Mouse (Mus musculus) forebrain, embryonic 16.5 days (tissue): ENCODE data around the gene Rnf208. TPM values are rescaled to one million over a fixed set of nuclear protein-coding genes. Genes with fewer than 3 reads are reported as not detected.

Experiments used
- ATAC-seq: fragments of 200-750 bp; cut with Nextera tagmentation; 2 replicates; pipeline ENCODE4 v1.8.0; 2017; ENCODE audit warnings: mild to moderate bottlenecking, moderate library complexity
- H3K27ac ChIP-seq: fragments of 300-500 bp; sonication (generic); 2 replicates; pipeline ENCODE4 v1.5.1; 2014; ENCODE audit warnings: low read length, control low read depth
- H3K27me3 ChIP-seq: fragments of 300-500 bp; sonication (generic); replicated peaks from 2 replicates; pipeline ENCODE4 v1.6.1; 2014; ENCODE audit warnings: low read length; ENCODE audit not compliant: control insufficient read depth, insufficient read depth
- H3K36me3 ChIP-seq: fragments of 300-500 bp; sonication (generic); 2 replicates; pipeline ENCODE4 v1.6.1; 2014; ENCODE audit not compliant: control insufficient read depth, insufficient read depth
- H3K4me1 ChIP-seq: fragments of 300-500 bp; sonication (generic); replicated peaks from 2 replicates; pipeline ENCODE4 v1.6.1; 2014; ENCODE audit warnings: low read length; ENCODE audit not compliant: control insufficient read depth, insufficient read depth
- H3K4me2 ChIP-seq: fragments of 300-500 bp; sonication (generic); 2 replicates; pipeline ENCODE4 v1.6.1; 2014; ENCODE audit warnings: mild to moderate bottlenecking, low read length, control low read depth
- H3K4me3 ChIP-seq: fragments of 300-500 bp; sonication (generic); replicated peaks from 2 replicates; pipeline ENCODE4 v1.5.1; 2014; ENCODE audit warnings: mild to moderate bottlenecking, low read length, control low read depth
- H3K9ac ChIP-seq: fragments of 300-500 bp; sonication (generic); replicated peaks from 2 replicates; pipeline ENCODE4 v1.6.1; 2014; ENCODE audit warnings: low read depth, low read length, control low read depth
- H3K9me3 ChIP-seq: fragments of 300-500 bp; sonication (generic); 2 replicates; pipeline ENCODE4 v1.6.1; 2016; ENCODE audit warnings: low read length; ENCODE audit not compliant: control insufficient read depth
- WGBS: fragments of 180-500 bp; shearing (Covaris S2); extraction: QIAGEN DNeasy Blood & Tissue Kit; methylation state at CpG from one replicate; pipeline ENCODE4 v1.1.7; 2014; 5-methylcytosine and 5-hydroxymethylcytosine counted together
- polyA plus RNA-seq: library from polyadenylated mRNA; unstranded; fragments of >200 nt; fragmentation: Nextera tagmentation; extraction: Ambion mirVana; gene quantifications from 2 replicates; pipeline ENCODE4 v1.2.1, GENCODE M21; 2015

Rnf208 gene
- polyA plus RNA-seq, 1 experiment from 2014 or later: 106 TPM

GRCm38 (mm10) chr2:25238106-25238505, 3.9 kb upstream of the Rnf208 start:
- Histone ChIP-seq H3K9me3 (no peaks in the 10 kb centered on the region), H3K9ac (no peak overlapping the region), H3K36me3 (no peaks in the 10 kb centered on the region), H3K4me1 (peaks cover 23% of the 10 kb centered on the region), H3K4me2 (no peak overlapping the region), H3K27me3 (peaks cover 2% of the 10 kb centered on the region; the same call in 1 of the 2 replicates), H3K4me3 (no peak overlapping the region), H3K27ac (no peak overlapping the region)
- ATAC-seq: no peak

- 89% methylated on average over 3 of the region's 3 CpGs for WGBS
- H3K36me3 ChIP-seq: no peaks in the 10 kb centered on the region
- no peak overlapping the region for H3K4me3 ChIP-seq
- no peaks in the 10 kb centered on the region for H3K27me3 ChIP-seq
- H3K4me1 ChIP-seq: peaks cover 30% of the 10 kb centered on the region
- H3K9me3 ChIP-seq: no peaks in the 10 kb centered on the region
- no peak overlapping the region for H3K27ac ChIP-seq
- H3K9ac ChIP-seq: no peak overlapping the region
- ATAC-seq: no peak
- no peak overlapping the region for H3K4me2 ChIP-seq
These were observed 2.3 kb upstream of the Rnf208 start for GRCm38 (mm10) chr2:25239766-25240165.

GRCm38 (mm10) chr2:25240310-25240709, 1.7 kb upstream of the Rnf208 start:
- peak; percentile 11 for ATAC-seq

GRCm38 (mm10) chr2:25240723-25241437, 1.2 kb upstream of the Rnf208 start:
- peak overlapping the region; percentile 67 for H3K4me2 ChIP-seq
- peak overlapping the region; percentile 71 for H3K4me3 ChIP-seq
- peaks cover 30% of the 10 kb centered on the region for H3K4me1 ChIP-seq
- peak; percentile 86 for ATAC-seq
- no peaks in the 10 kb centered on the region for H3K27me3 ChIP-seq
- no peaks in the 10 kb centered on the region for H3K36me3 ChIP-seq
- no peaks in the 10 kb centered on the region for H3K9me3 ChIP-seq
- H3K27ac ChIP-seq: peak overlapping the region; percentile 73
- WGBS: under 1% methylated on average over 29 of the region's 29 CpGs
- peak overlapping the region; percentile 73 for H3K9ac ChIP-seq

More at GRCm38 (mm10) chr2:25240310-25240709, 1.7 kb upstream of the Rnf208 start:
- no peak overlapping the region; the same call in 1 of the 2 replicates for H3K9ac ChIP-seq
- no peaks in the 10 kb centered on the region for H3K27me3 ChIP-seq
- no peaks in the 10 kb centered on the region for H3K9me3 ChIP-seq
- H3K4me2 ChIP-seq: peak overlapping the region; percentile 67
- H3K27ac ChIP-seq: peak overlapping the region; percentile 73; the same call in 1 of the 2 replicates
- no peaks in the 10 kb centered on the region for H3K36me3 ChIP-seq
- peaks cover 30% of the 10 kb centered on the region for H3K4me1 ChIP-seq
- 49% methylated on average over 8 of the region's 8 CpGs for WGBS
- peak overlapping the region; percentile 71 for H3K4me3 ChIP-seq

- peak overlapping the region; percentile 73 for H3K27ac ChIP-seq
- H3K9me3 ChIP-seq: no peaks in the 10 kb centered on the region
- no peaks in the 10 kb centered on the region for H3K36me3 ChIP-seq
- peak; percentile 11 for ATAC-seq
- peak overlapping the region; percentile 71 for H3K4me3 ChIP-seq
- peak overlapping the region; percentile 73 for H3K9ac ChIP-seq
- peaks cover 30% of the 10 kb centered on the region for H3K4me1 ChIP-seq
- WGBS: 12% methylated on average over 6 of the region's 6 CpGs
- H3K4me2 ChIP-seq: peak overlapping the region; percentile 67
- no peaks in the 10 kb centered on the region for H3K27me3 ChIP-seq
These were observed 648 bp upstream of the Rnf208 start for GRCm38 (mm10) chr2:25241438-25241775.

- Histone ChIP-seq H3K4me3 (peak overlapping the region; percentile 71), H3K9ac (peak overlapping the region; percentile 73), H3K27ac (no peak overlapping the region), H3K36me3 (no peaks in the 10 kb centered on the region), H3K9me3 (no peaks in the 10 kb centered on the region), H3K4me2 (peak overlapping the region; percentile 67), H3K27me3 (no peaks in the 10 kb centered on the region), H3K4me1 (peaks cover 30% of the 10 kb centered on the region)
- WGBS: 79% methylated on average over 8 of the region's 8 CpGs
- ATAC-seq: no peak
These were observed 1.3 kb downstream of the Rnf208 start for GRCm38 (mm10) chr2:25243342-25243741.

- H3K9ac ChIP-seq: no peak overlapping the region
- H3K4me2 ChIP-seq: no peak overlapping the region
- 89% methylated on average over 4 of the region's 4 CpGs for WGBS
- no peaks in the 10 kb centered on the region for H3K27me3 ChIP-seq
- H3K36me3 ChIP-seq: no peaks in the 10 kb centered on the region
- H3K27ac ChIP-seq: no peak overlapping the region
- no peaks in the 10 kb centered on the region for H3K9me3 ChIP-seq
- H3K4me1 ChIP-seq: peaks cover 30% of the 10 kb centered on the region
- no peak overlapping the region for H3K4me3 ChIP-seq
- no peak for ATAC-seq
These were observed 2.1 kb downstream of the Rnf208 start for GRCm38 (mm10) chr2:25244144-25244543.

GRCm38 (mm10) chr2:25246183-25247072, 4.4 kb downstream of the Rnf208 start, which contains the start of gene AL732309.1:
Gene AL732309.1 (minus strand): TSS chr2:25246863.
- no peak for ATAC-seq
- peaks cover 17% of the 10 kb centered on the region for H3K4me1 ChIP-seq
- H3K36me3 ChIP-seq: 0 out of 2 replicates have a peak, but pooled peaks cover under 1% of the 10 kb centered on the region
- H3K4me3 ChIP-seq: no peak within 1 kb of the TSS
- WGBS: 94% methylated on average over 10 of the region's 10 CpGs
- H3K27ac ChIP-seq: no peak within 1 kb of the TSS
- H3K9me3 ChIP-seq: no peaks in the 10 kb centered on the region
- H3K27me3 ChIP-seq: no peaks in the 10 kb centered on the region
- no peak within 1 kb of the TSS for H3K4me2 ChIP-seq
- H3K9ac ChIP-seq: no peak within 1 kb of the TSS

GRCm38 (mm10) chr2:25252331-25252730, 10.3 kb downstream of the Rnf208 start:
- no peaks in the 10 kb centered on the region for H3K27me3 ChIP-seq
- H3K4me2 ChIP-seq: no peak overlapping the region
- no peaks in the 10 kb centered on the region for H3K9me3 ChIP-seq
- WGBS: 85% methylated on average over 1 of the region's 1 CpGs
- no peak overlapping the region for H3K4me3 ChIP-seq
- peaks cover 21% of the 10 kb centered on the region for H3K4me1 ChIP-seq
- ATAC-seq: no peak
- H3K27ac ChIP-seq: no peak overlapping the region
- no peak overlapping the region for H3K9ac ChIP-seq
- H3K36me3 ChIP-seq: 0 out of 2 replicates have a peak, but pooled peaks cover 3% of the 10 kb centered on the region
